Mouse (Mus musculus) Patski (cell line): Measurements from ENCODE around the gene Vps35. TPM values are rescaled to one million over a fixed set of nuclear protein-coding genes. Genes with fewer than 3 reads are reported as not detected.

Experiments used
- ATAC-seq: fragments of 100-300 bp; one replicate; pipeline ENCODE4 v1.8.0; 2021
- CTCF ChIA-PET: fragments of 350-600 bp; sonication (Branson Sonifier 250); formaldehyde crosslinking; loops from one replicate; lab custom pipeline; 2022; ENCODE audit warnings: inconsistent platforms; lab: Charles Lee
- POLR2A ChIA-PET: fragments of 350-600 bp; sonication (Branson Sonifier 250); formaldehyde crosslinking; loops from one replicate; lab custom pipeline; 2022; ENCODE audit warnings: antibody characterized with exemption, inconsistent platforms; lab: Charles Lee
- DNase-seq: peaks from one replicate; pipeline ENCODE4 v3.0.0-alpha.2; 2011; ENCODE audit warnings: low read depth, low spot score
- H3K27me3 ChIP-seq: fragments of 371-371 bp; one replicate; pipeline ENCODE4 v1.5.1; 2021
- CTCF ChIP-seq: fragments of 100-300 bp; IDR thresholded peaks from one replicate; pipeline ENCODE4 v1.5.1; 2021
- in situ Hi-C: fragments of 300-500 bp; cut with MboI; formaldehyde crosslinking; loops from 3 replicates; pipeline ENCODE4 v1.11.1; 2018; ENCODE audit warnings: low pct_unique_long_range_greater_than_20kb, mixed read lengths
- polyA plus RNA-seq: library from polyadenylated mRNA; unstranded; gene quantifications from one replicate; pipeline ENCODE4 v1.2.3, GENCODE M21; 2021

Vps35 gene
- 163 TPM for polyA plus RNA-seq

DNA sequence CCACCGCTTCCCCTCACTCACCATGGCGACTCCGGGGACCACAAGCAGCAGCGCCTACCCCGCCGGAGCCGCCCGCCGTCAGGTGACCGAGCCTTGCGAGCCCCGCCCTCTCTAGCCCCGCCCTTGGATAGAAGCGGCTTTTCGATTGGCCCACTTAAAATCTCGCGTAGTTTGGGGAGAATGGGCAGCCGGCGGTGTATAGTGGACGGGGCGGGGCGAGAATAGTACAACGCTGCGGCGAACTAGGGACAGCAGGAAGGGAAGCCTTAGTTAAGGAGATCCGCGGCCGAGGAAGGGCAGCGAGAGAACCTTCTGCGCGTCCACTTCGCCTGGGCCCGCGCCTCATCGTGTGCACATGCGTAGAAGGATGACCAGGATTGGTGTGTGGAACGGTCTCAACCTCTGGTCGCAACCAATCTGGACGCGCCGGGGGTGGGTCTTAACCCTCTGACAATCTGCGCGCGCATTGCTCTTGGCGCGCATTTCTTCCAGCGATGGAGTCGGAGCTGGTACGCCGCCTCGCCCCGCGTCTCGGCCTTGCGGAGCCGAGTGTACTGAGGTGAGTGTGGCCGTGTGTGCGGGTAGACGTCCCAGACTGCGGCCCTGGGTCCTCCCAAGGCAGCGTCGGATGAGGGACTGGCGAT is at the start of gene Vps35, which contains the start of gene Orc6:
Vps35 (minus strand) TSS at position 369 of the 644 bp plus-strand sequence.
Orc6 (plus strand) TSS at position 199 of the 644 bp plus-strand sequence.
- ChIA-PET POLR2A (interaction anchor here (1.2 kb wide), 1 partner anchor 216 kb away, joined by 3 read pairs; the partner anchor contains the start of gene Man2b1), CTCF (interaction anchor here (1.1 to 2.0 kb wide), 2 partner anchors 11 to 98 kb away, joined by 4 to 5 read pairs; no protein-coding TSS in a partner anchor)
- H3K27me3 ChIP-seq: no peaks in the 10 kb centered on the region
- in situ Hi-C loops: no loop called here
- no peak for TF ChIP-seq CTCF
- peak; percentile 65 for DNase-seq
- ATAC-seq: peak; percentile 91

DNA sequence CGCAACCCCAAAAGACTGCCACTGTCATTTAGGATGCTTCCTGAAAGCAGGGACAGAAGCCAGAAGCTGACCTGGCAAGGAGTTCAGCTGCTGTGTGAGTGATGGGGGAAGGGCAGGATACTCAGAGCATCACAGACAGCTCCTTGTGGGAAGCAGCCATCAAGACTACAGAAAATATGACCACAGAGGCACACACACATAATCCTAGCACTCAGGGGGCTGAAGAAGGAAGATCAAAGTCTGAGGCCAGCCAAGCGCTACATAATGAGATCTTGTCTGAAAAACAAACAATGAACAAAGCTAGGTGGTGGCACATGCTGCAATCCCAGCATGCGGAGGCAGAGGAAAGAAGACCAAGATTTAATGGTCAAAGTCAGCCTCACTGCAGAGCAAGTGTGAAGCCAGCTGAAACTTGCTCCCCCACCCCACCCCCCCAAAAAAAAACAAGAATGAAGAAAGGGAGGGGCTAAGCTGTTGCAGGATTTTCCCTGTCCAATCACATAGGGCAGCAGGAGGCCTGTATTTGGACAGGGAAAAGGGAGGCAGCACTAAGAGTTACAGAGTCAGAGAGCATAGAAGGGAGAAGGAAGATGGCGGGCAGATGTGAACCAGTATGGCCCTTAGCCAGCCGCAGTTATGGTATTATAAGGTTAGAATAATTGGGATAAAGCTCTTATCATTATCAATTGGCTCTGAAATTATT is 40.4 kb upstream of the Vps35 start:
- DNase-seq (peak; percentile 28), ATAC-seq (no peak)
- in situ Hi-C loops: no loop called here
- ChIA-PET CTCF (interaction anchor here (1.5 kb wide), 1 partner anchor 12 kb away, joined by 4 read pairs; no protein-coding TSS in a partner anchor), POLR2A (no interaction called here)
- no peak for TF ChIP-seq CTCF
- H3K27me3 ChIP-seq: no peaks in the 10 kb centered on the region

DNA sequence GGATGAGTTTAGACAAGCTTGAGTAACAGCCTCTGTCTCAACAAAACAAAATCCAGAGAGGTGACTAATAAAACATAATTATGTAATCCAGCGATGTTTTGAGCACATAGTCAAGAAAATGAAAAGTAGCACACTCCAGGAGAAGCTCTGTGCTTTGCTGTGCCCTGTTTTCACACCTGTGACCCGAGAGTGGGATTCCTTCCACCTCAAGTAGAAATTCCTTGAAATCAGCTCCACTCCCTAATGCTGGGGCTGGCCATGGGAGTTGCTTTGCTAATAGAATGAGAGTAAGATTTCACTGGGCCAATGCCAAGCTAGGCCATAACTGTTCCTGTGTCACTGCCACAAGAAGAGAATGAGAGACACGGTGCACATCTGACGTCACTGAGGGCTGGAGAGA is 38.1 kb upstream of the Vps35 start:
- no peak for DNase-seq

DNA sequence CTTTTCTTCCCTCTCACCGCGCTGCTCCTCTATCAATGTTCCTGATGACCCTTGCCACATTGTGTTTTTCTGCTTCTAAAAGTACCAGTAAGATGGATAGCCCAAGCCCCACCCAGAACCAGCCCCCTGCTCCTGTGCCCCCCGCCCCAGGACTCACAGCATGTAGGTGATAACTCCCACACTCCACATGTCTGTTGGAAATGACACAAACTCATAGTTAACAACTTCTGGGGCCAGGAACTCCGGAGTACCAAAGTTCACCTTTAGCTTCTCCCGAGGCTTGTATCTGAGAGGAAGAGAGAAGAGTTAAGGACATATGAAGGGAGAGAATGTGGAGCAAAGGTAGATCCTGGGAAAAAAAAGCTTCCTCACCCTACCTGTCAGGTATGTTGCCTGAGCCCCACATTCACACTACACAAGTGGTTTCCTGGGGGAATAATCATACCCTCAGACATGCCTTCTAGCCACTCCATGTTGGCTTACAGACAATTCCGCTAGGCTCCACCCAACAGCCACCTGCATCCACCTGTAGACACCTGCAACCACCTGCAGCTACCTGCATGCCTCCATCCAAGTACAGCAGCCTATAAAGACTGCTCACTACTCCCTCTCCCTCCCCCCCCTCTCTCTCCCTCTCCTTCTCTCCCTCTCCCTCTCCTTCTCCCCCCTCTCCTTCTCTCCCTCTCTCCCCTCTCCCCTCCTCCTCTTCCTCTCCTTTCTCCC is 36.8 kb upstream of the Vps35 start:
- H3K27me3 ChIP-seq: no peaks in the 10 kb centered on the region
- ATAC-seq (no peak), DNase-seq (no peak)
- in situ Hi-C loops: no loop called here
- no peak for TF ChIP-seq CTCF
- CTCF ChIA-PET: interaction anchor here (0.7 kb wide), 1 partner anchor 10 kb away, joined by 3 read pairs; no protein-coding TSS in a partner anchor
- POLR2A ChIA-PET: no interaction called here

More for the DNA sequence above, 38.1 kb upstream of the Vps35 start:
- in situ Hi-C loops: no loop called here
- POLR2A ChIA-PET: no interaction called here
- no peak for ATAC-seq
- no peaks in the 10 kb centered on the region for H3K27me3 ChIP-seq
- CTCF ChIA-PET: no interaction called here
- no peak for TF ChIP-seq CTCF

DNA sequence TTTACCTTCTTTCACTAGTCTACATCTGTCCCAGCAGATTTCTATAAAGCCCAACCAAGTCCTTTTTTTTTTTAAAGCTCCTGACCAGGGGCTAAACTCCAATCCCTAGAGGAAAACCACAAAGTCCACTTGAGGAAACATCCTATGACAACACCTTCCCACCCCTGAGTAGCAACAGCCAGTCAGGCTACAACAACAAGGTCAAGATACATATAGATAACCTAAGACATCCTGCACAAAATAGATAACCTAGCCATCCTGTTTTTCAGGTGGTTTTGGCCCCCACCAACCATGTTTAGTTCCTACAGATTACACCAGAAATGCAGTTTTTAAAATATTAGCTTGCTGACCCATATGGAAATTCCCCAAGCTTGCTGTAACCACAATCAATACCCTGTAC is 35.5 kb upstream of the Vps35 start:
- DNase-seq (no peak), ATAC-seq (no peak)
- ChIA-PET POLR2A (interaction anchor here (0.6 kb wide), 1 partner anchor 46 kb away, joined by 4 read pairs; no protein-coding TSS in a partner anchor), CTCF (interaction anchor here (1.4 to 1.5 kb wide), 2 partner anchors 16 to 268 kb away, joined by 3 to 4 read pairs; no protein-coding TSS in a partner anchor)
- in situ Hi-C loops: no loop called here
- no peaks in the 10 kb centered on the region for H3K27me3 ChIP-seq
- no peak for TF ChIP-seq CTCF

DNA sequence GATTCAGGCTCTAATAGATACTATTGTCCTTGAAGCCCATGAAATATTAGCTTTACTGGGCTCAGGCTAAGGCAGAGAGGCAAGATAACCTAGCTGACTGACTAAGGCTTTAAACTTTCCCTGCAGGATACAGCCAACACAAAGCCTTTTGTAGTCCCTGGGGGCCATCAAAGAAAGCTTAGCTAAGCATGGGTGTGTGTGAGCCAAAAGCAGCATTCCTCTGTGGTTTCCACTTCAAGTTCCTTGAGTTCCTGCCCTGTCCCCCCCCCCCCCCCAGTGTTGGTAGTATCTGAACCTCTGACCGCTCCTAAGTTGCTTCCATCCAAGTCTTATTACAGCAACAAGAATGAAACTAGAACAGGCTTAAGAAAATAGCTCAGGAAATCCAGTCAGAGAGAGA is 29.9 kb upstream of the Vps35 start:
- CTCF ChIA-PET: interaction anchor here (1.1 to 1.4 kb wide), 3 partner anchors 12 to 68 kb away, joined by 3 to 7 read pairs (median 4); no protein-coding TSS in a partner anchor
- in situ Hi-C loops: no loop called here
- H3K27me3 ChIP-seq: no peaks in the 10 kb centered on the region
- no peak for TF ChIP-seq CTCF
- POLR2A ChIA-PET: no interaction called here
- ATAC-seq (peak; percentile 95), DNase-seq (peak; percentile 78)

DNA sequence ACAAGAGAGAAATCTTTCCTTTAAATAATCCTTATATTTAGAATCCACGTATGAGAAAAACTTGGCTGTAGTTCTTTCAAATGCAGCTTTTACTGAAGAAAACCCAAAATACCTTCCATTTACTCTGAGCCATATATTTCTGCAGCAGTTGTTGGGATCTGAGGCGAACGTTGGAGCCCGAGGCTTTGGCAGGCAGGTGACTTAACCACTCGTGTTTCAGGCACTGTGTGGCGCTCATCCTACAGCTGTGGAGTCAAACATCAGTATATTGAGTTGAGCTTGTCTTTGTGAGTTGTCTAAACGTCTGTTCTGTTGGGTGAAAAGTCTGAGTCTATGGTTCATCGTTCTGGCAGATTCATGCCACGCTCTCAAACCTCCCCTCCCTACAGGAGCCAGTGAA is 27.4 kb upstream of the Vps35 start:
- ChIA-PET POLR2A (no interaction called here), CTCF (interaction anchor here (1.1 to 1.8 kb wide), 5 partner anchors 11 to 68 kb away, joined by 3 to 4 read pairs (median 3); no protein-coding TSS in a partner anchor)
- no peak for ATAC-seq
- no peak for TF ChIP-seq CTCF
- in situ Hi-C loops: no loop called here
- H3K27me3 ChIP-seq: no peaks in the 10 kb centered on the region
- no peak for DNase-seq

DNA sequence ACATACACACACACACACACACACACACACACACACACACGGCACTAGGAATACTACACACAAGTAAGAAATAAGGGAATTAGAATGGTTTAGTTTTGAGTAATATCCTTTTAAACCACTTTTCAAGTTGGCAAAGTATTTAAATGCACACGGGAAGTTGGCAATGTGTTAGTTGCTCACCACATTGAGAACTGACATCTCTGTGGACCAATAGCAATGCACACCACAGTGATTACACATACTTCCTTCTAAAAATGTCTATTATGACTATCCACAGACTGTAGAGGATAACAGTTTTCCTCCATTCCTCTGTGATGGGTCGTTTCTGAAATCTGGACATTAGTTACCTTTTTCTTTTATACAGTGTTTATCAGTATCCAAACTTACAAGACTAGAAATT is 23.5 kb upstream of the Vps35 start:
- no peak for TF ChIP-seq CTCF
- ChIA-PET CTCF (interaction anchor here (1.5 kb wide), 1 partner anchor 12 kb away, joined by 3 read pairs; no protein-coding TSS in a partner anchor), POLR2A (no interaction called here)
- no peaks in the 10 kb centered on the region for H3K27me3 ChIP-seq
- DNase-seq (no peak), ATAC-seq (no peak)
- in situ Hi-C loops: no loop called here

DNA sequence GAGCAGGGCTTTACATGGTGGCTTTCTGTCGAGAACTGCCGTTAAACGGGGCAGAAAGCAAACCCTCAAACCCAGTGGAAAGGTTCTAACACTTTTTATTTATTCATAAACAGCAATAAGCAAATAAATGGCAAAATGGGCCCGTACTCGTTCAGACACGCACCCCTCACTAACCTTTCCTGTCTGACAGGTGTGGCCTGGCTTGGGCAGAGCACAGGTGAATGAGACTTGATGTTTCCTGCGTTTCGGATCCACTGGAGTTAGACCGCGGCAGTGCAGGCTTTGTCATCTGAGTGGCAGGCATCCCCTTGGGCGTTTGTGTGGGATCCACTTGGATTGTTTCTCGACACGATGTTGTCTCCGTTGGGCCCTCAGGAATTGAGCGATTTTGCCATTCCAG is 22.4 kb upstream of the Vps35 start:
- ATAC-seq: no peak
- in situ Hi-C loops: no loop called here
- no peaks in the 10 kb centered on the region for H3K27me3 ChIP-seq
- DNase-seq: no peak
- TF ChIP-seq CTCF: no peak
- CTCF ChIA-PET: interaction anchor here (1.5 kb wide), 1 partner anchor 11 kb away, joined by 3 read pairs; no protein-coding TSS in a partner anchor
- POLR2A ChIA-PET: no interaction called here

DNA sequence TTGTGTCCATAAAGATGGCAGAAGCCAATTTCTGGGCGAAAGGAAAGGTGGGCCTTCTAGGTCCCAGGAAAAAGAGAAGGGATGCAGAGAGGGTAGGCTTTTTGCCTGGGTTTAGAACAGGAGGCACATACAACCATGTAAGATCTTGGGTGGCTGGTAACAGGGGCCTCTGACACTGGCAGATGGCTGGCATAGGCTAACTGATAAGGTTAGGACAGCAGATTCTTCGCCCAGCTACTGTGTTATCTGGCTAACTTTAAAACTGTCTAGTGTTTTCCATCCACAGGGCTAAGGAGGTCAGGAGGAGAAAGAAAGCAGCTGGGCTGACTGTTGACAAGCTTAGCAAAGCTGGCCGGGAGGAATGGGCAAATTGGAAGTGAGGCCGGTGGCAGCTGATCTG is 18.9 kb upstream of the Vps35 start:
- ChIA-PET CTCF (interaction anchor here (0.9 to 1.4 kb wide), 2 partner anchors 17 to 89 kb away, joined by 4 to 5 read pairs; no protein-coding TSS in a partner anchor), POLR2A (no interaction called here)
- TF ChIP-seq CTCF: no peak
- DNase-seq (no peak), ATAC-seq (no peak)
- in situ Hi-C loops: no loop called here
- no peaks in the 10 kb centered on the region for H3K27me3 ChIP-seq
